Mouse (Mus musculus) B cell, adult 2 months (primary cell): ENCODE results near the gene Apmap.

ENCODE experiments used
- DNase-seq, 2 experiments: peaks; one replicate each; pipeline ENCODE4 v3.0.0; 2022

Gene Apmap

DNA sequence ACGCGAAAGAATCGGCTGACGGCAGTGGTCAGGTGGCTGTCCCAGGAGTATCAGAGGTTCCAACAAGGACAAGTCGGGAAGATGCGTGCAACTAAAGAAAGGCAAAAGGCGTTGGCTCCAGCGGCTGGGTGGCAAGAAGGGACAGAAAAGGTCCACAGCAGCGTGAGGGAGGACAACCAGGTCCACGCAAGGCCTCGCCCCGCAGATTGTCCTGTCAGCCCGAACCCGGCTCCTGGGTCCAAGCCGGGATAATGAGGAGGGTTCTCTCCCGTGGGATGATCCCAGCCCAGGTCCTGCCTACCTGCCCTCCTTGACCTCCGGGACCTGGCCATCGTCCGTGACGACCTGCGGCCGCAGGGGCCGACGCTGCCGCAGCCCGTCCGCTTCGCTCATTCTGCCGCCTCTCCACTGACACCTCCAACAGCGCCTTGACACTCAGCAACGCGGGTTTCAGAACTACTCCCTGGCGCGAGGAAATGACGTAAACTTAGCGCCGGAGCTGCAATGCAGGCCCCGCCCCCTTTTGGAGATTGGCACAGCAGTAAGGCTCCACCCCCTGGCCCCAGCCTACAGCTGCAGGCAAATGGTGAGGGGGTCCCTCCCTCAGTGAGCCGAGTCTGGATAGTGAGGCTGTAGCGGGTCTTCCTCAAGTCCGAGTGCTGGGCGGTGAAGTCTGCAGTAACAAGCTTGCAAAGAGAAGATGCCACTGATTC lies at the start of gene Apmap:
Gene Apmap, minus strand, starts transcription at position 481 of the 713 bp plus-strand sequence.
- peak; percentile 97 to 98 for DNase-seq

GRCm38 (mm10) chr2:150656975-150657768 lies 48.8 kb upstream of the Apmap start:
- DNase-seq, result no peak

- DNase-seq, result no peak
These were observed 47.7 kb upstream of the Apmap start for GRCm38 (mm10) chr2:150656112-150656511.

DNA sequence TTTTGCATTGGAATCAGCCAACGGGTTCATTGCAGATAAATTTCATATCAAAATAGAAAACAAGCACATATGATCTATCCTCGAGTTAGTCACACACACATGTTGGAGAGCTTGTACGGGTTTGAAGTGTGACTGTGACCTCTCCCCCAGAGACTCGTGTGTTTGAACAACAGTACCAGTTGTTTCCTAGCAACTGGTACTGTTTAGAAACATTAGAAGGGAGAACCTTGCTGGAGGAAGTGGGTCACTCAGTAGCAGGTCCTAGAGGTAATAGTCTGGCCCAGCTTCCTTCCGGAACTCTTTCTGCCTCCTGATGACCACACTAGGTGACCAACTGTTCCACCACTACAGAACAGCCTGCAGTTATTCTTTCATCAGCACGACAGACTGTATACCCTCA lies 46.9 kb upstream of the Apmap start:
- no peak for DNase-seq

- DNase-seq, result no peak
These were observed 46.4 kb upstream of the Apmap start for GRCm38 (mm10) chr2:150654814-150655213.

GRCm38 (mm10) chr2:150651366-150651765 lies 43.0 kb upstream of the Apmap start:
- no peak for DNase-seq

DNA sequence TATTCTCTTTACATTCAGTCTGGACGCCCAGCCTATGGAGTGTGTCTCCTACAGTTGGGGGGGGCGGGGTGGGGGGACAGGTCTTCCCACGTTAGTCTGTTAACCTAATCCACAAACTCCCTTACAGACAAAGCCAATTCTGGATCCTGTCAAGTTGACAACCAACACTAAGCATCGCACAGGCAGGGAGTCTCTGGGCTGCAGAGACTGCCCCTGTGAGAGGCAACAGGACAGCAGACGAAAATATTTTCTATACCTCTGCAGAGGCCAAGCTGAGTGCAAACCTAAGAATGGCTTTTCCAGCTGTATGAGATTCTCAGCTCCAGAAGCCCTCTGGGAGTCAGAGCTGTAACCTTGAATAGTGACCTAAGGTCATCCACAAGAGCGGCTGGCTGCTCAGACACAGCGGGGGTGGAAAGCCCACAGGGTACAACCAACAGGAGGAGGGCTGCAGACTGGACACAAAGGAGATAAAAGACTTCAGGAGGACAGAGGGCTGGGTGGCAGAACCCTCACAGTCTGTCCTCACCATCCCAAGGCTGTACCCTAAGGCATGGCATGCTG lies 42.2 kb upstream of the Apmap start:
- DNase-seq, result no peak

- DNase-seq, result no peak
These were observed 40.0 kb upstream of the Apmap start for GRCm38 (mm10) chr2:150648300-150648895.

- DNase-seq, result no peak
These were observed 39.4 kb upstream of the Apmap start for GRCm38 (mm10) chr2:150647681-150648299.

GRCm38 (mm10) chr2:150646411-150647121 lies 38.2 kb upstream of the Apmap start:
- DNase-seq, result no peak

GRCm38 (mm10) chr2:150645225-150645624 lies 36.9 kb upstream of the Apmap start:
- DNase-seq, result no peak

DNA sequence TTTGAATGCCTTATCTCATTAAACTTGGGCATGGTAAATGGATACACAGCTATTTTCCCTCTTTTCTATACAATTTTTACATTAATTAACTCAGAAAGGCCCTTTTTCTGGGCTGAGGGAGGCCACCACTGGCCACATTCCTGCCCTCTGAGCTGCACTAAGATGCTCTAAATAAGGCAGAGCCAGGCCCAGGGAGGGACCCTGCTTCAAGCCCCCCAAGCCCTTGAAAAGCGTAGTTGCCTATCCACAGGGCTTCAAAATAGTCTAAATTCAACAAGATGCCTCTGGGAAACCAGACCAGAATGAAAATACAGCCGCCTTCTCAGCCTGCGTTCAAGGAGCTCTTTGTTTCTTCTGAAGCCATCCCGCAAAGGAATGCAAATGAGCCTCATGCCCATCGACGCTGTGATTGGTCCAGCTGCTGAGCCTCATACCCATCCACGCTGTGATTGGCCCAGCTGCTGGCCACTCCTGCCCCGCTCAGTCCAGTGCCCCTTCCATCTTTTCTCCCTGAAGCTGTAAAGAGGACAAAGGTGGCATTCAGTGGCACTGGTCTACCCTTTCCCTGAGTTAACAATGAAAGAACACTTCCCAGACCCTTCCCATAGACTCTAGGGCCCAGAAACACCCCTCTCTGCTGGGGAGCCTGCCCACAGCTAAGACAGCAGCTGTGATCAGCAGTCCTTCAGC lies 35.5 kb upstream of the Apmap start:
- no peak for DNase-seq

DNA sequence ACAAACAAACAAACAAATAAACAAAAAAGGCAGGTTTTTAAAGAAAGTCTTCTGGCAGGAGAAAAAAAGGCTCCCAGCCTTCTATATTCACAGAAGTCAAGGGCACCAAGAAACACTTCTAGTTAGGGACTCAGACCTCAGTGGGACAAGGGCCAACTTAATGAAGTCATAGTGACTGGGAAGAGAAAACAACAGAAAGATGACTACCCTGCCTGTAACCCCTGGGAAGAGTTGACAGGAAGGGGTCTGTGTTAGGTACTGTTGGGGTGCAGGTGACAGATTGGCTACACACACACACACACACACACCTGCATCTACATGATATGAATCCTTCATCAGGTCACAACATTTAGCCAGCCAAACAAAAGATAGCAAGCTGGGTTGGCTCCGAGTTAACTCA lies 34.8 kb upstream of the Apmap start:
- no peak for DNase-seq

DNA sequence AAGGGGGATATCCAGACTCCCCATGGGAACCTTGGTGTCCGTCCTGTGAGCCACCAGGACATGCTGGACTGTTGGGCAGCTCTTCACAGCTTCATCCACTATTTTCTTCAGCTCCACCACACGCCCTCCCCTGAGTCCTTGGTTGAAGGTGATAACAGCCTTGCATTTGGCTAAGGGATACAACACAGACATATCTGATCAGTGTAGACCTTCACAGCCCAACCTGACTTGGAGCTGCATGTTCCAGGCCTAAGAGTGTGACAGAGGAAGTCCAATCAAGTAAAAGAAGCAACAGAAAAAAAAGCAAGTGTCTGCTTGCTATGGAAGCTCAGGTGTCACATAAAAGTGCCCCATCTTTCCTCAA lies 30.0 kb upstream of the Apmap start:
- DNase-seq, result no peak

DNA sequence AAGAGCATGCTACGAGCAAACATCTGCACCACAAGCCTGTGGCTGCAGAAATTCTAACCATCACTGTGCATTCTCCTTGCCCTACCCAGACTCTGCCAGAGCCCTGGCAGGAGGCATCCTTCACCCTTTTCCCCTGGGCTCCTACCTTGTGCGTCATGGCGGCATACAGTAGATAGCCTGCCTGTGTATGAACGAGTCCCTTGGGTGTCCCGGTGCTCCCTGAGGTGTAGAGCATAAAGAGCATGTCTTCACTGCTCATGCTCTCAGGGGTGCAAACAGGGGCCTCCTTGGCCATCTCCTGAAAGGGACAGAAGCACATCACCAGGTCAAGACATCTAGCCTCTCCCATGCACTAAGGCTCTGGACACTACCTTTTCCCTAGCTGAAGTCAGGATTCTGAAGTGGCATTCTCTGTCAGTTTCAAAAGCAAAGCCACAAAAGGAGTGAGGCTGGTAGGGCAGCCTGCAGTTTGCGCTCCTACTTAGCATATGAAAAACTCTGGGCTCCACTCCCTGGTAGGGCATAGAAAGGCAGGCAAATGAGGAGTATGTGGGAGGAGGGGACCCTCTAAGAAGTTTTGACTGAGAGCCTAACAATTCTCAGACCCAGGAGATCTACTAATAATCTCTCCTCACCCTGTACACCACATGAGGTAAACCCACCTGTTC lies 29.5 kb upstream of the Apmap start:
- no peak for DNase-seq

DNA sequence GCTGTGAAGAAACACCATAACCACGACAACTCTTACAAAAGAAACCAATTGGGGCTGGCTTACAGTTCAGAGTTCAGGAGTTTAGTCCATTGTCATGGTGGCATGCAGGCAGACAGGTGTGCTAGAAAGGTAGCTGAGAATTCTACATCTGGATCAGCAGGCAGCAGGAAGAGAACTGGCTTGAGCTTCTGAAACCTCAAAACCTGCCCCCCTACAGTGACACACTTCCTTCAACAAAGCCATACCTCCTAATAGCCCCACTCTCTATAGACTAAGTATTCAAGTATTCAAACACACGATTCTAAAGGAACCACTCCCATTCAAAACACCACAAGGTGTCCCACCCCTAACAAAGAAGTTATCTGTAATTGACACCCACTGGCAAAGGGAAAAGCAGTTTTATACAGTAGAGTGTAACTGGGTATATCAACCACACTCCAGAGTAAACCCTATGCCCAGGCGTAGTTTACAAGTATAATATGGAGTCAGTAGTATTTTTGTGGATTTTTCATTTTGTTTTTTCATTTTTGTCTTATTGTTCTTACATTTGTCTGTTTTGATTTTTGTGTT lies 27.6 kb upstream of the Apmap start:
- no peak for DNase-seq

DNA sequence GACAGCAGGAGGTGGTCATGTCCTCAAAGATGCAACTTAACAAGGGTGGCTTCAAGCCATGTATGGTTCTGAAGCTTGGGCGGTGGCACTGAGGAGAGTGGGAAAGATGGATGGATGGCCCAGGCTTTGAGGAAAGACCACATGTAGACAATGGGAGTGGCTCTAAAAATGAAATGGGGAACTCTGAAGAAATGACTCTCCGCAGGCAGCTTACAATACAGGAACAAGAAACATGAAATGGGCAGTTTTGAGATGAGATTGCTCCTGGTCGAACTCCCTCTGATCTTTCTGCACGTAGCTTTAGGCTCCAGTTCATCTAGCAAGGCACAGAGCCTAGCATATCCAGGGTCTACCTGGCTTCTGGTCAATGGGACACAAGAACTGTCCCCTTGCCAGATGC lies 20.9 kb upstream of the Apmap start:
- no peak for DNase-seq

- no peak for DNase-seq
These were observed 18.8 kb upstream of the Apmap start for GRCm38 (mm10) chr2:150627140-150627539.

- DNase-seq, result no peak
These were observed 16.6 kb upstream of the Apmap start for GRCm38 (mm10) chr2:150624926-150625325.

GRCm38 (mm10) chr2:150623957-150624356 lies 15.6 kb upstream of the Apmap start:
- DNase-seq, result no peak

DNA sequence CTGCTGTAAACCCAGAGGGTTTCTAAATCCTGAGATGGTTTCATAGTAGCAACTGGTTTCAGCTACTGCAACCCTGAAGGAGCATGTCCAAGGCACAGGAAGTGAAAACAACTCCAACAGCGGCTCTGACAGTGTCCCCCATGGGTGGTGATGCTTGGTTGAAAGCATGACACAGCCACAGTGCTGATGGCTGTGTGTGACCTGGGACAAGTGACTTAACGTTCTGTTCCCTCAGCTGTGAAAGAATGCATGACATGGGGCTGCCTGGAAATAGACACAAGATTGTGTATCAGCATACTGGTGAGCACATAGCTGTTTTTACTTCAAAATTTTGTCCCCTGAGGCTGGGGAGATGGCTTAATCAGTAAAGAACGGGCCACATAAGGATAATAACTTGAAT lies 13.3 kb upstream of the Apmap start:
- no peak for DNase-seq
